Mouse (Mus musculus): ENCODE results near the gene Pten. TPM values are rescaled to one million over a fixed set of nuclear protein-coding genes. Genes with fewer than 3 reads are reported as not detected.
"Not testable (repeated sequence)": the region's sequence is repeated elsewhere in the genome, so short reads cannot be mapped to it uniquely, and the experiment has no call there.

Gene Pten
- polyA plus RNA-seq, 1 experiment from 2014 or later: 12.0 TPM

GRCm38 (mm10) chr19:32822959-32823358, 65.7 kb downstream of the Pten start:
- not testable (repeated sequence) for ATAC-seq; H3K9ac ChIP-seq (ENCODE audit: low read depth, low read length); H3K4me3 ChIP-seq (ENCODE audit: low read depth, low read length); H3K36me3 ChIP-seq (ENCODE audit: control insufficient read depth, insufficient read depth, low read length); H3K4me1 ChIP-seq (ENCODE audit: control insufficient read depth, insufficient read depth, low read length); H3K27me3 ChIP-seq (ENCODE audit: control insufficient read depth, insufficient read depth, low read depth, low read length); H3K9me3 ChIP-seq (replicated peaks; ENCODE audit: control insufficient read depth, low read length, poor library complexity, severe bottlenecking); H3K4me2 ChIP-seq (ENCODE audit: low read length); H3K27ac ChIP-seq (ENCODE audit: low read length)
- WGBS: no CpG with 5 or more reads among the region's 7 CpGs

GRCm38 (mm10) chr19:32826616-32827015, 69.3 kb downstream of the Pten start:
- no peaks in the 10 kb centered on the region for H3K36me3 ChIP-seq (ENCODE audit: control insufficient read depth, insufficient read depth, low read length)
- no peak overlapping the region for H3K9ac ChIP-seq (ENCODE audit: low read depth, low read length)
- H3K4me1 ChIP-seq (ENCODE audit: control insufficient read depth, insufficient read depth, low read length): no peaks in the 10 kb centered on the region
- no peak for ATAC-seq
- H3K27ac ChIP-seq (ENCODE audit: low read length): no peak overlapping the region
- H3K9me3 ChIP-seq (replicated peaks; ENCODE audit: control insufficient read depth, low read length, poor library complexity, severe bottlenecking): no peaks in the 10 kb centered on the region
- 95% methylated on average over 4 of the region's 4 CpGs for WGBS
- H3K4me2 ChIP-seq (ENCODE audit: low read length): no peak overlapping the region
- no peaks in the 10 kb centered on the region for H3K27me3 ChIP-seq (ENCODE audit: control insufficient read depth, insufficient read depth, low read depth, low read length)
- H3K4me3 ChIP-seq (ENCODE audit: low read depth, low read length): no peak overlapping the region

- no peaks in the 10 kb centered on the region for H3K4me1 ChIP-seq (ENCODE audit: control insufficient read depth, insufficient read depth, low read length)
- no peak overlapping the region for H3K27ac ChIP-seq (ENCODE audit: low read length)
- no peaks in the 10 kb centered on the region for H3K36me3 ChIP-seq (ENCODE audit: control insufficient read depth, insufficient read depth, low read length)
- no peaks in the 10 kb centered on the region for H3K27me3 ChIP-seq (ENCODE audit: control insufficient read depth, insufficient read depth, low read depth, low read length)
- peak; percentile 34; the same call in 1 of the 2 replicates for ATAC-seq
- no peaks in the 10 kb centered on the region for H3K9me3 ChIP-seq (replicated peaks; ENCODE audit: control insufficient read depth, low read length, poor library complexity, severe bottlenecking)
- no peak overlapping the region for H3K4me2 ChIP-seq (ENCODE audit: low read length)
- 94% methylated on average over 2 of the region's 2 CpGs for WGBS
- H3K4me3 ChIP-seq (ENCODE audit: low read depth, low read length): no peak overlapping the region
- H3K9ac ChIP-seq (ENCODE audit: low read depth, low read length): no peak overlapping the region
Observed at GRCm38 (mm10) chr19:32829871-32830270, 72.6 kb downstream of the Pten start.

GRCm38 (mm10) chr19:32831286-32831685, 74.0 kb downstream of the Pten start:
- 92% methylated on average over 4 of the region's 4 CpGs for WGBS
- H3K9ac ChIP-seq (ENCODE audit: low read depth, low read length): no peak overlapping the region
- no peaks in the 10 kb centered on the region for H3K36me3 ChIP-seq (ENCODE audit: control insufficient read depth, insufficient read depth, low read length)
- H3K9me3 ChIP-seq (replicated peaks; ENCODE audit: control insufficient read depth, low read length, poor library complexity, severe bottlenecking): no peaks in the 10 kb centered on the region
- no peak for ATAC-seq
- no peak overlapping the region for H3K4me2 ChIP-seq (ENCODE audit: low read length)
- H3K4me1 ChIP-seq (ENCODE audit: control insufficient read depth, insufficient read depth, low read length): no peaks in the 10 kb centered on the region
- H3K4me3 ChIP-seq (ENCODE audit: low read depth, low read length): no peak overlapping the region
- no peaks in the 10 kb centered on the region for H3K27me3 ChIP-seq (ENCODE audit: control insufficient read depth, insufficient read depth, low read depth, low read length)
- H3K27ac ChIP-seq (ENCODE audit: low read length): no peak overlapping the region

- H3K4me1 ChIP-seq (ENCODE audit: control insufficient read depth, insufficient read depth, low read length): no peaks in the 10 kb centered on the region
- H3K27me3 ChIP-seq (ENCODE audit: control insufficient read depth, insufficient read depth, low read depth, low read length): no peaks in the 10 kb centered on the region
- H3K9me3 ChIP-seq (replicated peaks; ENCODE audit: control insufficient read depth, low read length, poor library complexity, severe bottlenecking): peaks cover 3% of the 10 kb centered on the region
- no peak overlapping the region for H3K9ac ChIP-seq (ENCODE audit: low read depth, low read length)
- WGBS: 94% methylated on average over 6 of the region's 6 CpGs
- H3K4me2 ChIP-seq (ENCODE audit: low read length): no peak overlapping the region
- no peak overlapping the region for H3K27ac ChIP-seq (ENCODE audit: low read length)
- H3K36me3 ChIP-seq (ENCODE audit: control insufficient read depth, insufficient read depth, low read length): 0 out of 2 replicates have a peak, but pooled peaks cover 2% of the 10 kb centered on the region
- H3K4me3 ChIP-seq (ENCODE audit: low read depth, low read length): no peak overlapping the region
- ATAC-seq: no peak
Observed at GRCm38 (mm10) chr19:32840491-32840890, 83.2 kb downstream of the Pten start.

- H3K27me3 ChIP-seq (ENCODE audit: control insufficient read depth, insufficient read depth, low read depth, low read length): no peaks in the 10 kb centered on the region
- no peak overlapping the region for H3K9ac ChIP-seq (ENCODE audit: low read depth, low read length)
- no peak for ATAC-seq
- no peak overlapping the region for H3K4me3 ChIP-seq (ENCODE audit: low read depth, low read length)
- no peaks in the 10 kb centered on the region for H3K4me1 ChIP-seq (ENCODE audit: control insufficient read depth, insufficient read depth, low read length)
- H3K9me3 ChIP-seq (replicated peaks; ENCODE audit: control insufficient read depth, low read length, poor library complexity, severe bottlenecking): no peaks in the 10 kb centered on the region
- no peaks in the 10 kb centered on the region for H3K36me3 ChIP-seq (ENCODE audit: control insufficient read depth, insufficient read depth, low read length)
- no peak overlapping the region for H3K27ac ChIP-seq (ENCODE audit: low read length)
- no peak overlapping the region for H3K4me2 ChIP-seq (ENCODE audit: low read length)
- WGBS: 74% methylated on average over 5 of the region's 5 CpGs
Observed at GRCm38 (mm10) chr19:32844486-32844885, 87.2 kb downstream of the Pten start.

- H3K4me2 ChIP-seq (ENCODE audit: low read length): no peak overlapping the region
- H3K27ac ChIP-seq (ENCODE audit: low read length): no peak overlapping the region
- no peaks in the 10 kb centered on the region for H3K36me3 ChIP-seq (ENCODE audit: control insufficient read depth, insufficient read depth, low read length)
- no peaks in the 10 kb centered on the region for H3K27me3 ChIP-seq (ENCODE audit: control insufficient read depth, insufficient read depth, low read depth, low read length)
- H3K9me3 ChIP-seq (replicated peaks; ENCODE audit: control insufficient read depth, low read length, poor library complexity, severe bottlenecking): no peaks in the 10 kb centered on the region
- H3K4me3 ChIP-seq (ENCODE audit: low read depth, low read length): no peak overlapping the region
- H3K9ac ChIP-seq (ENCODE audit: low read depth, low read length): no peak overlapping the region
- H3K4me1 ChIP-seq (ENCODE audit: control insufficient read depth, insufficient read depth, low read length): no peaks in the 10 kb centered on the region
- WGBS: 85% methylated on average over 3 of the region's 3 CpGs
- ATAC-seq: no peak
Observed at GRCm38 (mm10) chr19:32848041-32848440, 90.7 kb downstream of the Pten start.

- no peak for ATAC-seq
- WGBS: 79% methylated on average over 3 of the region's 3 CpGs
- Histone ChIP-seq H3K36me3 (ENCODE audit: control insufficient read depth, insufficient read depth, low read length) (no peaks in the 10 kb centered on the region), H3K27me3 (ENCODE audit: control insufficient read depth, insufficient read depth, low read depth, low read length) (no peaks in the 10 kb centered on the region), H3K4me2 (ENCODE audit: low read length) (no peak overlapping the region), H3K4me3 (ENCODE audit: low read depth, low read length) (no peak overlapping the region), H3K9me3 (replicated peaks; ENCODE audit: control insufficient read depth, low read length, poor library complexity, severe bottlenecking) (no peaks in the 10 kb centered on the region), H3K27ac (ENCODE audit: low read length) (no peak overlapping the region), H3K9ac (ENCODE audit: low read depth, low read length) (no peak overlapping the region), H3K4me1 (ENCODE audit: control insufficient read depth, insufficient read depth, low read length) (no peaks in the 10 kb centered on the region)
Observed at GRCm38 (mm10) chr19:32852306-32852705, 95.0 kb downstream of the Pten start.

- peak; percentile 52 for ATAC-seq
- H3K4me2 ChIP-seq (ENCODE audit: low read length): no peak overlapping the region
- no peak overlapping the region for H3K4me3 ChIP-seq (ENCODE audit: low read depth, low read length)
- no peaks in the 10 kb centered on the region for H3K27me3 ChIP-seq (ENCODE audit: control insufficient read depth, insufficient read depth, low read depth, low read length)
- H3K9ac ChIP-seq (ENCODE audit: low read depth, low read length): no peak overlapping the region
- no peak overlapping the region for H3K27ac ChIP-seq (ENCODE audit: low read length)
- 64% methylated on average over 12 of the region's 12 CpGs for WGBS
- peaks cover 7% of the 10 kb centered on the region for H3K4me1 ChIP-seq (ENCODE audit: control insufficient read depth, insufficient read depth, low read length)
- H3K36me3 ChIP-seq (ENCODE audit: control insufficient read depth, insufficient read depth, low read length): no peaks in the 10 kb centered on the region
- H3K9me3 ChIP-seq (replicated peaks; ENCODE audit: control insufficient read depth, low read length, poor library complexity, severe bottlenecking): no peaks in the 10 kb centered on the region
Observed at GRCm38 (mm10) chr19:32861675-32862575, 104.6 kb downstream of the Pten start.

All from midbrain, embryonic 16.5 days (tissue).